Mouse (Mus musculus) limb, embryonic 14.5 days (tissue): ENCODE results near the gene Ap3d1. TPM values are rescaled to one million over a fixed set of nuclear protein-coding genes. Genes with fewer than 3 reads are reported as not detected.

Experiments
- ATAC-seq: fragments of 200-750 bp; cut with Nextera tagmentation; 2 replicates; pipeline ENCODE4 v1.8.0; 2017; ENCODE audit warnings: low read depth, moderate number of reproducible peaks, moderate TSS enrichment; ENCODE audit not compliant: low FRiP score
- DNase-seq: peaks from one replicate; pipeline ENCODE4 v3.0.0-alpha.2; 2015; ENCODE audit warnings: low spot score
- H3K27ac ChIP-seq: fragments of 300-500 bp; sonication (generic); replicated peaks from 2 replicates; pipeline ENCODE4 v1.5.1; 2014; ENCODE audit warnings: low read depth, mild to moderate bottlenecking, low read length, moderate library complexity, mixed read lengths
- H3K27me3 ChIP-seq: fragments of 300-500 bp; sonication (generic); 2 replicates; pipeline ENCODE4 v1.6.1; 2014; ENCODE audit warnings: low read length, mixed read lengths; ENCODE audit not compliant: control insufficient read depth, insufficient read depth
- H3K36me3 ChIP-seq: fragments of 300-500 bp; sonication (generic); 2 replicates; pipeline ENCODE4 v1.6.1; 2014; ENCODE audit warnings: mild to moderate bottlenecking, low read length, moderate library complexity, mixed read lengths; ENCODE audit not compliant: control insufficient read depth, insufficient read depth
- H3K4me1 ChIP-seq: fragments of 300-500 bp; sonication (generic); 2 replicates; pipeline ENCODE4 v1.6.1; 2014; ENCODE audit warnings: antibody characterized with exemption, low read length, mixed read lengths; ENCODE audit not compliant: control insufficient read depth, insufficient read depth
- H3K4me2 ChIP-seq: fragments of 300-500 bp; sonication (generic); replicated peaks from 2 replicates; pipeline ENCODE4 v1.6.1; 2014; ENCODE audit warnings: low read depth, mild to moderate bottlenecking, low read length, moderate library complexity; ENCODE audit not compliant: severe bottlenecking
- H3K4me3 ChIP-seq: fragments of 300-500 bp; sonication (generic); replicated peaks from 2 replicates; pipeline ENCODE4 v1.5.1; 2014; ENCODE audit warnings: low read length
- H3K9ac ChIP-seq: fragments of 300-500 bp; sonication (generic); 2 replicates; pipeline ENCODE4 v1.6.1; 2014; ENCODE audit warnings: mild to moderate bottlenecking, low read depth, low read length, moderate library complexity; ENCODE audit not compliant: severe bottlenecking
- H3K9me3 ChIP-seq: fragments of 300-500 bp; sonication (generic); 2 replicates; pipeline ENCODE4 v1.6.1; 2016; ENCODE audit warnings: low read length; ENCODE audit not compliant: control insufficient read depth
- POLR2A ChIP-seq: fragments of 200-500 bp; IDR thresholded peaks from 2 replicates; pipeline ENCODE4 v1.8.0; 2012; ENCODE audit warnings: inconsistent platforms, mild to moderate bottlenecking, moderate library complexity, borderline replicate concordance; ENCODE audit not compliant: insufficient read depth, insufficient read length; ENCODE audit errors: extremely low read depth
- WGBS: fragments of 180-500 bp; shearing (Covaris S2); extraction: QIAGEN DNeasy Blood & Tissue Kit; methylation state at CpG from one replicate; pipeline ENCODE4 v1.1.7; 2014; 5-methylcytosine and 5-hydroxymethylcytosine counted together
- polyA plus RNA-seq, 2 experiments: library from polyadenylated mRNA; depleted of rRNA in 1 of 2; stranded (reverse) in 1 of 2; unstranded in 1 of 2; fragments of >200 nt; fragmentation: Nextera tagmentation in 1 of 2; extraction: Ambion mirVana in 1 of 2; gene quantifications; 2 replicates each; pipeline versions ENCODE4 v1.2.1 to v1.2.3; 2012 to 2014

The Ap3d1 gene
- polyA plus RNA-seq, 2 experiments, result 75.1 to 123 TPM

- no peak for TF ChIP-seq POLR2A
- no peaks in the 10 kb centered on the region for H3K9me3 ChIP-seq
- peak overlapping the region; percentile 78 for H3K27ac ChIP-seq
- 0% methylated on average over 45 of the region's 46 CpGs for WGBS
- no peaks in the 10 kb centered on the region for H3K27me3 ChIP-seq
- ATAC-seq, result peak; percentile 20
- H3K4me3 ChIP-seq, result peak overlapping the region; percentile 100
- no peak for DNase-seq
- H3K4me2 ChIP-seq, result peak overlapping the region; percentile 96
- H3K4me1 ChIP-seq, result peaks cover 18% of the 10 kb centered on the region
- H3K36me3 ChIP-seq, result no peaks in the 10 kb centered on the region; the same call in 1 of the 2 replicates
- H3K9ac ChIP-seq, result peak overlapping the region; percentile 96
These were observed 357 bp downstream of the Ap3d1 start for GRCm38 (mm10) chr10:80741634-80742179.

GRCm38 (mm10) chr10:80741146-80741545 is 918 bp downstream of the Ap3d1 start:
- 27% methylated on average over 5 of the region's 5 CpGs for WGBS
- no peak for DNase-seq
- Histone ChIP-seq H3K4me3 (peak overlapping the region; percentile 100), H3K36me3 (no peaks in the 10 kb centered on the region; the same call in 1 of the 2 replicates), H3K27me3 (no peaks in the 10 kb centered on the region), H3K9ac (peak overlapping the region; percentile 96), H3K4me2 (peak overlapping the region; percentile 96), H3K9me3 (no peaks in the 10 kb centered on the region), H3K27ac (no peak overlapping the region), H3K4me1 (peaks cover 18% of the 10 kb centered on the region)
- TF ChIP-seq POLR2A, result no peak
- ATAC-seq, result no peak

- Histone ChIP-seq H3K4me2 (no peak overlapping the region), H3K9me3 (no peaks in the 10 kb centered on the region), H3K4me1 (peaks cover 18% of the 10 kb centered on the region), H3K27ac (no peak overlapping the region), H3K36me3 (peaks cover 12% of the 10 kb centered on the region), H3K27me3 (no peaks in the 10 kb centered on the region), H3K9ac (no peak overlapping the region), H3K4me3 (no peak overlapping the region)
- 72% methylated on average over 1 of the region's 1 CpGs for WGBS
- no peak for TF ChIP-seq POLR2A
- ATAC-seq, result no peak
- DNase-seq, result no peak
These were observed 3.4 kb downstream of the Ap3d1 start for GRCm38 (mm10) chr10:80738657-80739056.

- H3K4me1 ChIP-seq, result peaks cover 18% of the 10 kb centered on the region
- no peak overlapping the region for H3K4me3 ChIP-seq
- H3K9me3 ChIP-seq, result no peaks in the 10 kb centered on the region
- WGBS, result 85% methylated on average over 5 of the region's 5 CpGs
- H3K9ac ChIP-seq, result no peak overlapping the region
- no peaks in the 10 kb centered on the region for H3K27me3 ChIP-seq
- DNase-seq (no peak), ATAC-seq (no peak)
- peaks cover 31% of the 10 kb centered on the region for H3K36me3 ChIP-seq
- H3K27ac ChIP-seq, result no peak overlapping the region
- TF ChIP-seq POLR2A, result no peak
- no peak overlapping the region for H3K4me2 ChIP-seq
These were observed 5.3 kb downstream of the Ap3d1 start for GRCm38 (mm10) chr10:80736731-80737130.

GRCm38 (mm10) chr10:80732611-80733101 is 9.4 kb downstream of the Ap3d1 start:
- DNase-seq, result no peak
- TF ChIP-seq POLR2A, result no peak
- Histone ChIP-seq H3K4me1 (no peaks in the 10 kb centered on the region), H3K27me3 (no peaks in the 10 kb centered on the region), H3K9me3 (no peaks in the 10 kb centered on the region), H3K36me3 (peaks cover 72% of the 10 kb centered on the region), H3K4me3 (no peak overlapping the region), H3K27ac (no peak overlapping the region), H3K4me2 (no peak overlapping the region), H3K9ac (no peak overlapping the region)
- ATAC-seq, result no peak
- 99% methylated on average over 6 of the region's 6 CpGs for WGBS
